Mouse (Mus musculus): Measurements from ENCODE around the gene Tmcc3.

Gene Tmcc3

GRCm38 (mm10) chr10:94630771-94631280 is 319.1 kb downstream of the Tmcc3 start:
- DNase-seq (ENCODE audit: low read depth, low spot score), result no peak

GRCm38 (mm10) chr10:94631541-94632113 is 319.9 kb downstream of the Tmcc3 start:
- no peak for DNase-seq (ENCODE audit: low read depth, low spot score)

GRCm38 (mm10) chr10:94632245-94632644 is 320.5 kb downstream of the Tmcc3 start:
- no peak for DNase-seq (ENCODE audit: low read depth, low spot score)

- no peak for DNase-seq (ENCODE audit: low read depth, low spot score)
These were observed 326.9 kb downstream of the Tmcc3 start for GRCm38 (mm10) chr10:94638599-94638998.

- no peak for DNase-seq (ENCODE audit: low read depth, low spot score)
These were observed 327.5 kb downstream of the Tmcc3 start for GRCm38 (mm10) chr10:94639281-94639680.

GRCm38 (mm10) chr10:94640067-94640466 is 328.3 kb downstream of the Tmcc3 start:
- no peak for DNase-seq (ENCODE audit: low read depth, low spot score)
